Mouse (Mus musculus): ENCODE results near the gene Fam189a1.

DNA sequence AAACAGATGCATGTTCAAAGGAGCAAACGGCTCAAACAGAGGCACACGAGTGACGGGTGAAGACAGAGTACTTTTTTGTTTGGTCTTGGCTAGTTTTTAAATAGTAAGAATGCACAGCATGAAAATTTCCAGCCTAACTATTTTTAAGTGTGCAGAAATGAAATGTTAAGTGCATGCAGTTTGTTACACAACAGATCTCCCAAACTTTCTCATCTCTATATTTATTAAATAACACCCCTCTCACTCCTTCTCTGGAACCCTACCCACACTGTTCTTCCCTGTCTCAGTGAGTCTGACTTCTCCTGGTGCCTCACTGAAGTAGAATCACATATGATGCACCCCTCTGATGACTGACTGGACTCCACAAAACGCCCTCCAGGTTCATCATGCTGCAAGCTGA, 63.1 kb downstream of the Fam189a1 start:
- no peak for TF ChIP-seq GATA1 (IDR thresholded peaks at IDR 0.05; ENCODE audit: low read length)
- no peak for TF ChIP-seq TAL1 (IDR thresholded peaks at IDR 0.05; ENCODE audit: low read length)
